Mouse (Mus musculus): ENCODE results near the gene Chsy1. TPM values are rescaled to one million over a fixed set of nuclear protein-coding genes. Genes with fewer than 3 reads are reported as not detected.
A peak's percentile ranks its signal among the peaks of the same experiment; 100 is the strongest.

Chsy1 gene
- polyA plus RNA-seq (2012; ENCODE audit: insufficient read depth, insufficient read length, low replicate concordance, missing spikeins): not detected in 2 replicates

DNA sequence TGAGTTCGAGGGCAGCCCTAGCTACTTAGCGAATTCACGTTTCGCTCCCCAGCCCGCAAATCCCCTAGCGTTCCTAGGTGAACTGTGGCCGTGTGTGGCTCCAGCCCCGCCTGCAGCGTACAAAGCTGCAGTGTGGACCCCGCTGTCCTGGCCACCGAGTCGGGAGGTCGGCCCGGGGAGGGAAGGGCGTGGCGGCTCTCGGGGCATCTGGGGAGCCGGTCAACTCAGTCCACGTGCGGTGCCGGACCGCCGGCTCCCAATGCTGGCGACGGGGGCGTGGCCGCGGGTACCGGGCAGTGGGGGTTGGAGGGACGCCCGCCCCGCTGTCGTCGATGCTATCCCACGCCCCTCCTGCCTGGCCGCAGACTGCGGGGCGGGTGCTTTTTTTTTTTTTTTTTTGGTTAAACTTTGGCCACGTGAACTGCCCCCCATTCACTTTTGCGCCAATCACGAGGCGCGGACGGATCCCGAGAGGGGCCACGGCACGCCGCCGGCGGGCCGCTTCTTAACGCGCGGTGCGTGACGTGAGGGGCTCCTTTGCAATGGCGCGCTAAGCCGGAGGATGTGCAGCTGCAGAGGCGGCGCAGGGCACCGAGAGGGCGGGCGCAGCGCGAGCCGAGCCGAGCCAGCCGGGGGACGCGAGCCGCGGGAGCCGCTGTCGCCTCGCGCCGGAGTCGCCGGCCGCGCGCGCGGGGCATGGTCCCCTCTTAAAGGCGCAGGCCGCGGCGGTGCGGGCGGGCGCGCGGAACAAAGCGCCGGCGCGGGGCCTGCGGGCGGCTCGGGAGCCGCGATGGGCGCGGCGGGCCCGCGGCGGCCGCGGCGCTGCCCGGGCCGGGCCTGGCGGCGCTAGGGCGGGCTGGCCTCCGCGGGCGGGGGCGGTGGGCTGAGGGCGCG is at the start of gene Chsy1:
Gene Chsy1 (plus strand): TSS at position 555 of the 894 bp plus-strand sequence.
- 12% methylated on average over 122 of the region's 123 CpGs for WGBS

DNA sequence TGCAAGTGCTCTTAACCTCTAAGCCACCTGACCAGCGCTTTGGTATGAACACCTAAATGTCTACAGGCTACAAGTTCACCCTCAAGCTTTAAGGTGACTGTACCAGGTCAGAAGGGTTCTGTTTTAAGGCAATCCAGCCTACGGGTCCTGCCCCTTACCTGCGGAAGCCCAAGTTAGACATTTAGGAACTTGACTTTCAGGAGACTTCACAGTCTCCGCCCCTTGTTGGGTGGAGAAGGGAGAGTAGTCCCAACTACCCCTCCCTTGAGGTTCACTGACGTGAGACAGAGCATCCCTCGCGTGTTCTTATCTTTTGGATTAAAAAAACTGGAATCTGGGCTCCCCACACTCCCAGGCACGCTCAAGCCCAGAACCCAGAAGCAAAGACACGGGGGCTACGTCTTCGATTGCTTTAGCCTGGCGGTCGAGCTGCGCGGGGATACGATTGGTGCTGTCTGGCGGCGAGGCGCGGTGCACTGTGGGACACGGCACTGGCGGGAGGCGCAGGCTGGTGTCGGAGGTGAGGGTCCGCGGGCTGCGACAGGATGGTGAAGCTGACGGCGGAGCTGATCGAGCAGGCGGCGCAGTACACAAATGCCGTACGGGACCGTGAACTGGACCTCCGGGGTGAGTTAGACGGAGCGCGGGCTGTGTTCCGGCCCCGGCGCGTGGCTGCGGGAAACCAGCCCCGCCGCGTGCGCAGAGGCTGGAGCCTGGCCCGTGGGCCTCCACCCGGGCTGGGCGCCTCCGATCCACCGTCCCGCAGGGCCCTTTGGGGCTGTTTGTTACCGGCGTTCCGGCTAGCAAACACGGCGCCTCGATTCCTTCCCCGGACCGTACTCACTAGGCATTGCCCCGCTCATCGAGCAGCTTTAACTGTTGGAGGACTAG is 49.0 kb upstream of the Chsy1 start:
- peak overlapping the region; percentile 74 for H3K4me3 ChIP-seq (ENCODE audit: insufficient read depth, low read depth, low read length)
- under 1% methylated on average over 64 of the region's 64 CpGs for WGBS
- H3K27ac ChIP-seq (ENCODE audit: insufficient read depth, low read depth, low read length): no peak overlapping the region
- peaks cover 2% of the 10 kb centered on the region; the same call in 1 of the 2 replicates for H3K4me1 ChIP-seq (ENCODE audit: control insufficient read depth, insufficient read depth, low read length)
- TF ChIP-seq CTCF (IDR thresholded peaks at IDR 0.05; ENCODE audit: insufficient read depth, low read depth, low read length) (no peak), POLR2A (IDR thresholded peaks at IDR 0.05; ENCODE audit: insufficient read depth, low read depth, low read length) (peak; percentile 70)

More for the DNA sequence above, at the start of gene Chsy1:
- no peak for TF ChIP-seq CTCF (IDR thresholded peaks at IDR 0.05; ENCODE audit: insufficient read depth, low read depth, low read length)
- TF ChIP-seq POLR2A (IDR thresholded peaks at IDR 0.05; ENCODE audit: insufficient read depth, low read depth, low read length): peak; percentile 76
- Histone ChIP-seq H3K4me1 (ENCODE audit: control insufficient read depth, insufficient read depth, low read length) (peaks cover 3% of the 10 kb centered on the region), H3K27ac (ENCODE audit: insufficient read depth, low read depth, low read length) (peak within 1 kb of the TSS; percentile 68), H3K4me3 (ENCODE audit: insufficient read depth, low read depth, low read length) (peak within 1 kb of the TSS; percentile 78)

DNA sequence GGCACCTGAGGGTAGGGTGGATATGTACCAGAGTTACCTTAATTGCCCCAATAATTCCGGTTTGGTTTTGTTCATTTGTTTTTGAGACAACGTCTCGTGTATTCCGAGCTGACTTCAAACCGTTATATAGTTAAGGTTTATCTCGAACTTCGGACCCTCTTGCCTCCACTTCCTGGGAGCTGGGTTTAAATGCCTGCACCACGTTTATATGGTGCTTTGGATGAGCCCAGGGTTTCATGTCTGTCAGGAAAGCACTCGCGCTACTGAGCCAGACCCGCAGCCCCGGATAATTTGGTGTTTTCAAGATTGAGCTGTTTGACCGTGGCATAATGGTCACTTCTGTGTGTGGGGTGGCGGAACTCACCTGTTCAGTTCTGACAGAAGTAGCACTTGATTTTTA is 48.3 kb upstream of the Chsy1 start:
- peaks cover 2% of the 10 kb centered on the region; the same call in 1 of the 2 replicates for H3K4me1 ChIP-seq (ENCODE audit: control insufficient read depth, insufficient read depth, low read length)
- under 1% methylated on average over 14 of the region's 14 CpGs for WGBS
- TF ChIP-seq POLR2A (IDR thresholded peaks at IDR 0.05; ENCODE audit: insufficient read depth, low read depth, low read length) (no peak), CTCF (IDR thresholded peaks at IDR 0.05; ENCODE audit: insufficient read depth, low read depth, low read length) (no peak)
- no peak overlapping the region for H3K27ac ChIP-seq (ENCODE audit: insufficient read depth, low read depth, low read length)
- H3K4me3 ChIP-seq (ENCODE audit: insufficient read depth, low read depth, low read length): peak overlapping the region; percentile 74

DNA sequence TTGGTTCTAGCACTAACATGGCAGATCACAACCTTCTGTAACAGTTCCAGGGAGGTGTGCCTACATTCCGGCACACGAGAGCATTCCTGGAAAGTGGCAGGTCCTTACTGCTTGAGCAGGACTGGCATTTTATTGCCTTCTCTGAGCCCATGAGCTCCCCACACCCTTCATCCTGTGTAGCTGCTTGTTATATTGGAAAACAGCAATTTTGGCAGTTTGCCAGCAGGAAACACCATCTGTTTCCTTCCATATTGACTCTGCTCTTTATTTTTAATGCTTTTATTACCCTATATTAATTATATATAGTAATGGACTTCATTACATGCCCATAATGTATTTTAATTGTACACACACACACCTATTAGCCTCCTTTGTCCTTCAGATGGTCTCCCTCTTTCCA is 32.9 kb upstream of the Chsy1 start:
- Histone ChIP-seq H3K4me3 (ENCODE audit: insufficient read depth, low read depth, low read length) (no peak overlapping the region), H3K4me1 (ENCODE audit: control insufficient read depth, insufficient read depth, low read length) (peaks cover 3% of the 10 kb centered on the region; the same call in 1 of the 2 replicates), H3K27ac (ENCODE audit: insufficient read depth, low read depth, low read length) (no peak overlapping the region)
- TF ChIP-seq POLR2A (IDR thresholded peaks at IDR 0.05; ENCODE audit: insufficient read depth, low read depth, low read length) (no peak), CTCF (IDR thresholded peaks at IDR 0.05; ENCODE audit: insufficient read depth, low read depth, low read length) (no peak)
- 59% methylated on average over 2 of the region's 2 CpGs for WGBS

DNA sequence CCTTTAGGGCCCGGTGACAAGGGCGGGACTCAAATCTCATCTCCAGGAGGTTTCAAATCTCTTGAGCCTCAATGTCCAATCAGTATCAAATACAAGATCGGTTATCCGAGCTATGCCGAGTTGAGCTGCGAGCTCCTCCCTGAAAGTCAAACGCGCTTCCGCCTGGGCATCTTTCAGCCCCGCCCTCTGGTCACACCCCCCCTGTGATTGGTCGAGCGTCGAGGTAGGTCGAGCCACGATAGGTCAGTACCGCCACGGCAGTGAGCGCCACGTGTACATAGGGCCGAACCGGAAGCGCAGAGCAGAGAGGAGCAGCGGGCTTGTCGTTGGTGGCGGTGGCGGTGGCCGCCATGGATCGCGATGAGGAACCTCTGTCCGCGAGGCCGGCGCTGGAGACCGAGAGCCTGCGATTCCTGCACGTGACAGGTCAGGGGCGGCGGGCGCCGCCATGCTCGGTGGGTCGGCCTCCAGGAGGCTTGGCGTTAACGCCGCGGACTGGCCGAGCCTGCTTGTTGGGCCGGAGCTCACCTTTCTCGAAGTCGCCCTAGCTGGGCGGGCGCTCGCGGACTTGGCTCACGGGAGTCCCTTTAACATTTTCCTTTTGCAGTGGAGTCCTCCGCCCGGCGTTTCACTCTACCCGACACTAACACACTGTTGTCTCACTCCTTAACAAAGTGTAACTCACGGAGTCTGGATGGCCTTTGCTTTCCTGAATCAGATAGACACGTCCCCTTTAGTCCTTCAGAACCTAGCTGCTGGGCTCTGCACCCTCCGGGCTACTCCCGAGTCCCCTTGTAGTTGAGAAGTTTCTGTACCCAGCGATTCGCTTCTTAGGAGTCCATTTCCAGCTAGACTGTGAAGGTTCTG is 29.7 kb upstream of the Chsy1 start, which contains the start of gene Selenos:
Gene Selenos (plus strand): TSS at position 286 of the 867 bp plus-strand sequence.
- under 1% methylated on average over 65 of the region's 65 CpGs for WGBS
- peak within 1 kb of the TSS; percentile 59; the same call in 1 of the 2 replicates for H3K27ac ChIP-seq (ENCODE audit: insufficient read depth, low read depth, low read length)
- no peak for TF ChIP-seq CTCF (IDR thresholded peaks at IDR 0.05; ENCODE audit: insufficient read depth, low read depth, low read length)
- TF ChIP-seq POLR2A (IDR thresholded peaks at IDR 0.05; ENCODE audit: insufficient read depth, low read depth, low read length): peak; percentile 82

DNA sequence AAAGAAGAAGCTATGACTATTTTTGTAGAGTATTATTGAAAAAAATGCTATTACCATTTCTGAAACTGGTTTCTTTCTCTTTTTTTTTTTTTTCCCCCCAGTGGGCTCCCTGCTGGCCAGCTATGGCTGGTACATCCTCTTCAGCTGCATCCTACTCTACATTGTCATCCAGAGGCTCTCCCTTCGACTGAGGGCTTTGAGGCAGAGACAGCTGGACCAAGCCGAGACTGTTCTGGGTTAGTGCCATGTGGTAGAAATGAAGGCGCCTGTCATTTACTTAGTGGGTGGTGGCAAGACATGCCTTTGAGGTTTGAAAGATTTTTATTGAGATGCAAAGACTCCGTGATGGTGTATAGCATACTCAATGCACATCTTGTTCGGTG is 29.1 kb upstream of the Chsy1 start:
- Histone ChIP-seq H3K27ac (ENCODE audit: insufficient read depth, low read depth, low read length) (no peak overlapping the region), H3K4me3 (ENCODE audit: insufficient read depth, low read depth, low read length) (peak overlapping the region; percentile 86), H3K4me1 (ENCODE audit: control insufficient read depth, insufficient read depth, low read length) (peaks cover 3% of the 10 kb centered on the region; the same call in 1 of the 2 replicates)
- TF ChIP-seq CTCF (IDR thresholded peaks at IDR 0.05; ENCODE audit: insufficient read depth, low read depth, low read length) (no peak), POLR2A (IDR thresholded peaks at IDR 0.05; ENCODE audit: insufficient read depth, low read depth, low read length) (no peak)
- 29% methylated on average over 5 of the region's 5 CpGs for WGBS

More for the DNA sequence above, 29.7 kb upstream of the Chsy1 start, which contains the start of gene Selenos:
- H3K4me1 ChIP-seq (ENCODE audit: control insufficient read depth, insufficient read depth, low read length): peaks cover 3% of the 10 kb centered on the region; the same call in 1 of the 2 replicates
- H3K4me3 ChIP-seq (ENCODE audit: insufficient read depth, low read depth, low read length): peak within 1 kb of the TSS; percentile 86

DNA sequence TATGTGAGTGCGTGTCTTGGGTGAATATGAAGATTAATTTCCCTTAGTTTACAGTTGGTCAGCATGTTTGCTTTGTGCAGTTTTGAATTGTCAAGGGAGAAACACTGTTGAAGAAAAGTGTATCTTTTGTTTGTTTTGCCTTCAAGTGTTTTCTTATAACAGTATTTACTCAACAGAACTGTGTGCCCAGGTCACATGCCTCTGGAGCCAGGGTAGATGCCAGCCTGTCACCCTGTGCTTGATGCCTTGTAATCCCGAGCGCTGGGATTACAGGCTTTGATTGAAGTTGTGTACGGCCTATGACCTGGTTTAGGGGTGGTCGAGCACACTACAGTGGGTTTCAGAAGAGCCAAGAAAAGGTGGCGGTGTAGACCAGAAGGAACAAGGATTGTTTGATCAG is 25.6 kb upstream of the Chsy1 start:
- no peak for TF ChIP-seq POLR2A (IDR thresholded peaks at IDR 0.05; ENCODE audit: insufficient read depth, low read depth, low read length)
- peaks cover 10% of the 10 kb centered on the region for H3K4me1 ChIP-seq (ENCODE audit: control insufficient read depth, insufficient read depth, low read length)
- H3K27ac ChIP-seq (ENCODE audit: insufficient read depth, low read depth, low read length): no peak overlapping the region
- 90% methylated on average over 6 of the region's 6 CpGs for WGBS
- H3K4me3 ChIP-seq (ENCODE audit: insufficient read depth, low read depth, low read length): no peak overlapping the region

DNA sequence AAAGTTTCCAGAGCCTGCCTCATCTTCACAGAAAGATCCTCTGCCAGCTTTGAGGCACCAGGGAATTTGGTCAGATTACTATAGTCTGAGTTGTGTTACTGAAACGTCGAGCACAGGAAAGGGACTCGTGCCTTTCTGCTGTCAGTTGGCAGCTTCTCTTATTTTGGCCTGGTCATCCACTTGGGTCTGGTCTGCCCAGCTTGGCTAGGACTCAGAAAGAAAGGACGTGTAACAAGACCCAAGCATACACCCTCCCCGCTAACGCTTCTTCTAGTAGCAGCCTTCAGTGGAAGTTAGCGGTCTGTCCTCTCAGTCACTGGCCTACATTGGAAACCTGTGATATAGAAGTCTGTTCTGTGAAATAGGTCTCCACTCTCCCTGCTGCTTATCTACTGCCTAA is 24.8 kb upstream of the Chsy1 start:
- WGBS: 63% methylated on average over 7 of the region's 7 CpGs
- no peak overlapping the region for H3K27ac ChIP-seq (ENCODE audit: insufficient read depth, low read depth, low read length)
- H3K4me1 ChIP-seq (ENCODE audit: control insufficient read depth, insufficient read depth, low read length): peaks cover 10% of the 10 kb centered on the region
- H3K4me3 ChIP-seq (ENCODE audit: insufficient read depth, low read depth, low read length): no peak overlapping the region
- TF ChIP-seq CTCF (IDR thresholded peaks at IDR 0.05; ENCODE audit: insufficient read depth, low read depth, low read length) (no peak), POLR2A (IDR thresholded peaks at IDR 0.05; ENCODE audit: insufficient read depth, low read depth, low read length) (no peak)
